Mouse (Mus musculus) frontal cortex, postnatal 25 days (tissue): ENCODE data around the gene Selenoo.

Source experiments
- DNase-seq, 2 experiments: peaks; one replicate each; pipeline ENCODE4 v3.0.0; 2022; ENCODE audit warnings: low spot score in 2 of 2

Gene Selenoo

GRCm38 (mm10) chr15:89148496-89149270 is 59.8 kb downstream of the Selenoo start:
- no peak for DNase-seq

DNA sequence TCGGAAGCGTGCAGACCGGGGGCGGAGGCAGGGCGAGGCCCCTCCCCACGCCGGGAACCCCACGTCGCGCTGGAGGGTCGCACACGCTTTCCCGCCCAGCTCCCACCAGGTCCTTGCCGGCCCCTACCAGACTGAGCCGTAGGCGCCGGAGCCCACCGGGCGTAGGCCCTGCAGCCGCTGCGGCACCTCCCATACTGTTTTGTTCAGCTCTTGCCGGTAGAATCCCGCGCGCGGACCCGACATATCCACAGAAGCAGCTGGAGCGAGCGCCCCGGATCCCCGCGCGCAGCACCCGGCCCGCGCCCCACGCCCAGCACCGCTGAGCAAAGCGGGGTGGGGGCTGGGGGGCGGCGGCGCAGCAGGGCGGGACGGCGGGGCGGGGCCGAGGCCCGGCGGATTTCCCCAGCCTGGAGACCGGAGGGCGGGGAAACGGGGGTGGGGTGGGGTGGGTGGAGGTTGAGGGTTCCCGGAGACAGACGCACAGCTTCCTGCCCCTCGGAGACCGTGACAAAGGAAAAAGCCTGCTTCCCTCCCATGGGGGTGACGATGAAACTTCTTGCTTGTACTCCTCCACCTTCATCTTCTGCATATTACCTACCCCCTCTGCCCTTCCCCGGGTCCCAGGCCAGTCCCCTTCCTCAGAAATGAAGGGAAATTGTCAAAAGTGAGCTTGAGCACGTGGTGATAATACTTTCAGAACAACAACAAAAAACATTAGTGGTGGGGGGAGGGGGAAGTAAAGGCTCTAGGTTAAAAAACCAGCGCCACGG is 60.6 kb downstream of the Selenoo start, which contains the start of gene Mapk11:
Gene Mapk11 (minus strand): TSS at position 358 of the 770 bp plus-strand sequence.
- no peak for DNase-seq
